Mouse (Mus musculus) erythroblast, embryonic 14.5 days (primary cell): ENCODE measurements around the gene Myo18a. TPM values are rescaled to one million over a fixed set of nuclear protein-coding genes. Genes with fewer than 3 reads are reported as not detected.

Source experiments
- H3K27me3 ChIP-seq: 2 replicates; pipeline ENCODE4 v1.6.1; 2012; ENCODE audit warnings: inconsistent platforms; ENCODE audit not compliant: control insufficient read depth
- H3K36me3 ChIP-seq: 2 replicates; pipeline ENCODE4 v1.6.1; 2012; ENCODE audit warnings: mild to moderate bottlenecking, inconsistent platforms; ENCODE audit not compliant: control insufficient read depth
- H3K4me1 ChIP-seq: 2 replicates; pipeline ENCODE4 v1.6.1; 2012; ENCODE audit warnings: inconsistent platforms; ENCODE audit not compliant: control insufficient read depth
- H3K4me3 ChIP-seq: replicated peaks from 2 replicates; pipeline ENCODE3; 2012; ENCODE audit warnings: moderate library complexity, mild to moderate bottlenecking, inconsistent platforms
- H3K9me3 ChIP-seq: 2 replicates; pipeline ENCODE4 v1.6.1; 2012; ENCODE audit warnings: low read length, inconsistent platforms, mixed read lengths; ENCODE audit not compliant: control insufficient read depth
- GATA1 ChIP-seq: IDR thresholded peaks from 2 replicates; pipeline ENCODE4 v1.6.1; 2012; ENCODE audit warnings: low read length, inconsistent platforms, mixed read lengths
- TAL1 ChIP-seq: IDR thresholded peaks from 3 replicates; pipeline ENCODE4 v1.6.1; 2012; ENCODE audit warnings: low read length, inconsistent platforms, mixed read lengths
- polyA plus RNA-seq: library from polyadenylated mRNA; stranded (reverse); fragments of >175 nt; gene quantifications from 2 replicates; pipeline ENCODE4 v1.2.3, GENCODE M21; 2012

Gene Myo18a
- polyA plus RNA-seq, 1 experiment = 5.1 TPM

DNA sequence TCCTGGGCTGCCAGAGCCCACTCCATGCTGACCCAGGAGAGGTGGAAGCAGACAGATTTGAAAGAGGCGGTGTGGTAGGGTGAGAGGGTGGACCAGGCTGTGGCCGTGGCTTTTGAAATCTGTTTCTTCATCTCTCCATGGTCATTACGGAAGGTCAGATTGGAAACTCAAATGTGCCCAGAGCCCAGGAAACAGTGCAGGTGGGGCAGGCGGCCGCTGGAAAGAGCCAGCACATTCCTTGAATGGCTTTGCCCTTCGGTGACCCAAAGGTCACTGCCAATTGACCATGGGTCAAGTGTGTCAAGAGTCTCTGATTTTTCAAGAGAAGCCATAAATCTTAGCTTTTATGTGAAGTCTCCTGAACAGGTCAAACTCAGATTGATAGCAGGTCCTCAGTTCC, 150.5 kb downstream of the Myo18a start:
- Histone ChIP-seq H3K9me3 (no peaks in the 10 kb centered on the region), H3K27me3 (peaks cover 64% of the 10 kb centered on the region), H3K36me3 (no peaks in the 10 kb centered on the region), H3K4me1 (no peaks in the 10 kb centered on the region), H3K4me3 (no peak overlapping the region)
- no peak for TF ChIP-seq TAL1
- no peak for TF ChIP-seq GATA1

GRCm38 (mm10) chr11:77914598-77915260, 151.7 kb downstream of the Myo18a start:
- no peaks in the 10 kb centered on the region for H3K4me1 ChIP-seq
- no peaks in the 10 kb centered on the region for H3K36me3 ChIP-seq
- H3K27me3 ChIP-seq = peaks cover 57% of the 10 kb centered on the region
- no peak overlapping the region for H3K4me3 ChIP-seq
- TF ChIP-seq TAL1 (no peak), GATA1 (no peak)
- no peaks in the 10 kb centered on the region for H3K9me3 ChIP-seq

Other genes with a start within 250 kb of the Myo18a start
- 0.01 TPM in 2 replicates for gene Abhd15, start 248.1 kb upstream of the Myo18a start, polyA plus RNA-seq
- 1.3 and 2.4 TPM in 2 replicates for gene Trp53i13, start 247.3 kb upstream of the Myo18a start, polyA plus RNA-seq
- gene Gm10392, start 244.0 kb upstream of the Myo18a start, polyA plus RNA-seq = not detected in 2 replicates
- gene Taok1, start 155.4 kb upstream of the Myo18a start, polyA plus RNA-seq = 0.10 and 0.13 TPM in 2 replicates
- gene Nufip2, start 77.1 kb upstream of the Myo18a start, polyA plus RNA-seq = 1.0 and 1.1 TPM in 2 replicates
- not detected in 2 replicates for gene Cryba1, start 38.0 kb upstream of the Myo18a start, polyA plus RNA-seq
- not detected in 2 replicates for gene Gm10277, start 24.5 kb downstream of the Myo18a start, polyA plus RNA-seq
- not detected in 2 replicates for gene Pipox, start 130.8 kb downstream of the Myo18a start, polyA plus RNA-seq
- gene Sez6, start 167.6 kb downstream of the Myo18a start, polyA plus RNA-seq = 0.02 TPM in 1 of 2 replicates, not detected in the other
- gene Phf12, start 219.5 kb downstream of the Myo18a start, polyA plus RNA-seq = 16.6 and 19.3 TPM in 2 replicates